Mouse (Mus musculus) forebrain, postnatal 0 days (tissue): ENCODE results near the gene Ndufb10. TPM values are rescaled to one million over a fixed set of nuclear protein-coding genes. Genes with fewer than 3 reads are reported as not detected.

Source experiments
- ATAC-seq: fragments of 200-750 bp; cut with Nextera tagmentation; 2 replicates; pipeline ENCODE4 v1.8.0; 2017; ENCODE audit warnings: mild to moderate bottlenecking, moderate library complexity
- DNase-seq: peaks from one replicate; pipeline ENCODE4 v3.0.0-alpha.2; 2015
- H3K27ac ChIP-seq: fragments of 300-500 bp; sonication (generic); 2 replicates; pipeline ENCODE4 v1.5.1; 2014; ENCODE audit warnings: low read depth, mild to moderate bottlenecking, antibody characterized with exemption, low read length, moderate library complexity, mixed read lengths
- H3K27me3 ChIP-seq: fragments of 300-500 bp; sonication (generic); 2 replicates; pipeline ENCODE4 v1.6.1; 2014; ENCODE audit warnings: mild to moderate bottlenecking, low read length, mixed read lengths; ENCODE audit not compliant: insufficient read depth
- H3K36me3 ChIP-seq: fragments of 300-500 bp; sonication (generic); 2 replicates; pipeline ENCODE4 v1.6.1; 2014; ENCODE audit warnings: mild to moderate bottlenecking, moderate library complexity; ENCODE audit not compliant: insufficient read depth
- H3K4me1 ChIP-seq: fragments of 300-500 bp; sonication (generic); 2 replicates; pipeline ENCODE4 v1.6.1; 2014; ENCODE audit warnings: antibody characterized with exemption; ENCODE audit not compliant: insufficient read depth
- H3K4me2 ChIP-seq: fragments of 300-500 bp; sonication (generic); 2 replicates; pipeline ENCODE4 v1.6.1; 2014; ENCODE audit warnings: low read depth, mild to moderate bottlenecking, moderate library complexity
- H3K4me3 ChIP-seq: fragments of 300-500 bp; sonication (generic); 2 replicates; pipeline ENCODE4 v1.5.1; 2014; ENCODE audit warnings: low read depth, low read length, mixed read lengths
- H3K9ac ChIP-seq: fragments of 300-500 bp; sonication (generic); 2 replicates; pipeline ENCODE4 v1.6.1; 2014; ENCODE audit warnings: mild to moderate bottlenecking
- H3K9me3 ChIP-seq: fragments of 300-500 bp; sonication (generic); 2 replicates; pipeline ENCODE4 v1.6.1; 2016; ENCODE audit warnings: low read length
- CTCF ChIP-seq: sonication (generic); IDR thresholded peaks from 2 replicates; pipeline ENCODE4 v1.5.1; 2016; ENCODE audit warnings: antibody characterized with exemption, control low read depth, low read depth
- WGBS: fragments of 180-500 bp; shearing (Covaris S2); extraction: QIAGEN DNeasy Blood & Tissue Kit; methylation state at CpG from one replicate; pipeline ENCODE4 v1.1.7; 2014; 5-methylcytosine and 5-hydroxymethylcytosine counted together
- polyA plus RNA-seq: library from polyadenylated mRNA; unstranded; fragments of >200 nt; fragmentation: Nextera tagmentation; extraction: Ambion mirVana; gene quantifications from 2 replicates; pipeline ENCODE4 v1.2.1, GENCODE M21; 2015
- total RNA-seq: library from RNA; depleted of rRNA; stranded (reverse); fragments of >200 nt; gene quantifications from 2 replicates; pipeline ENCODE4 v1.2.3, GENCODE M21; 2014; rRNA removed

Gene Ndufb10
- total and polyA plus RNA-seq, 2 experiments from 2014 or later = 151 to 312 TPM

DNA sequence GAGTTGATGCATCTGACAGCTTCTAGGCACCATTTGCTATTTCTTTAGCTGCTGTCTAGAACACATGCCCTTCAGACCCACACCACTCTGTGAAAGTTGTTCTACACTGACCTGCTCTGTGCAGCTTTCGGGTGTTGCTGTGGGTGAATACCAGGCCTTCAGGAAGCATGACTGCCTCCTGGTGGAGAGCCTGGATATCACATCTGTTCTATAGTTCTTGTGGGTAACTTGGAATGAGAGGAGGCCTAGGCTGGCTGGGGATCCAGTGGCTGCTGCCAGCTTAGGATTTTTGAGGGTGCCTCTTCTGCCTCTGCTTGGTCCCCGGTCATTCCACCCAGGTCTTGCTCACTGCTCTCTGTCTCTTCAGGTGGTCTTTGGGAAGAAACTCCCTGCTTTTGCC, 48.1 kb downstream of the Ndufb10 start:
- Histone ChIP-seq H3K9me3 (no peaks in the 10 kb centered on the region), H3K27ac (no peak overlapping the region), H3K9ac (no peak overlapping the region), H3K36me3 (peaks cover 46% of the 10 kb centered on the region), H3K4me2 (no peak overlapping the region), H3K4me1 (peaks cover under 1% of the 10 kb centered on the region; the same call in 1 of the 2 replicates), H3K27me3 (no peaks in the 10 kb centered on the region), H3K4me3 (no peak overlapping the region)
- TF ChIP-seq CTCF = peak; percentile 81
- 49% methylated on average over 2 of the region's 2 CpGs for WGBS
- DNase-seq (peak; percentile 72), ATAC-seq (peak; percentile 60)

DNA sequence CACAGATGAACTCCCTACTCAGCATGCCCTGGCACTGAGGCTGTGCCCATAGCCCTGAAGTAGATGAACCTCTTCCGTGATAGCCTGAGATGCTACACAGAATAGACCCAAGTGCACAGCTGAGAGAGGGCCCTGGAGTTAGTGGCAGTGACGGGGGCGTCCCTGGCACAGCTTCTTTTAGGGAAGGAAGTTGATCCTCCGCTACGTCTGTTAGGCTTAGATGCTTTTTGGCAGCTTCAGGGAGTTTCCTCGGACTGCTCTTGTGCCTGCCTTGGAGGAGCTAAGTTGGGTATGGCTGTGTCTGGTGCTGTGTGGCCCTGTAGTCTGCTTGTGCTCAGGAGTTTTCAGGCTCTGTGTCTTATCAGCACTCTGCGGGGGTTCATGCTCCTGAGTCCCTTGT, 50.0 kb downstream of the Ndufb10 start:
- ATAC-seq (no peak), DNase-seq (no peak)
- WGBS = 65% methylated on average over 7 of the region's 7 CpGs
- Histone ChIP-seq H3K4me1 (peaks cover 9% of the 10 kb centered on the region; the same call in 1 of the 2 replicates), H3K4me2 (no peak overlapping the region), H3K9me3 (no peaks in the 10 kb centered on the region), H3K9ac (no peak overlapping the region), H3K4me3 (no peak overlapping the region), H3K36me3 (peaks cover 27% of the 10 kb centered on the region), H3K27me3 (no peaks in the 10 kb centered on the region), H3K27ac (no peak overlapping the region)
- TF ChIP-seq CTCF = no peak

DNA sequence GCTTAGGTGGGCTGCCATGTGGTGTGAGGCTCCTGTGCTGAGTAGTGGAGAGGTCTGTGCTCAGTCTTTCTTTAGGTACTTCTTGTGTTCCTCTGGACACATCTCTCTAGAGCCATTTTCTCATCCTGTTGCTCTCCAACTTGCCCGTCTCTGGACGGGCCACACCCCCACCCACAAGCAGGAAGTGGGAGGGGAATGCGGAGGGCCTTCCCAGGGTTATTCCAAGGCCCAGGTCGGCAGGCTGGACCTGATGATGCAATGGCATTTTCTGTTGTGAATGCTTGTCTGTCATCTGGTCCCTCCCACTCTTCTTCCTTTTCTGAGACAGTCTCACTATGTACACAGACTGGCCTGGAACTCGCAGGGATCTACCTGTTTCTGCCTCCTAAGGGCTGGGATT, 52.1 kb downstream of the Ndufb10 start:
- H3K4me2 ChIP-seq = no peak overlapping the region

More for the DNA sequence above, 52.1 kb downstream of the Ndufb10 start:
- ATAC-seq (no peak), DNase-seq (no peak)
- Histone ChIP-seq H3K27ac (no peak overlapping the region), H3K27me3 (no peaks in the 10 kb centered on the region), H3K4me1 (peaks cover 15% of the 10 kb centered on the region), H3K9ac (no peak overlapping the region), H3K36me3 (peaks cover 7% of the 10 kb centered on the region), H3K4me3 (no peak overlapping the region), H3K9me3 (no peaks in the 10 kb centered on the region)
- TF ChIP-seq CTCF = no peak
- 37% methylated on average over 5 of the region's 5 CpGs for WGBS

Other genes starting within 250 kb of the Ndufb10 start
- 36.5 and 45.5 TPM in 2 replicates for gene Mlst8, start 245.4 kb downstream of the Ndufb10 start, total RNA-seq
- gene Mlst8, start 245.4 kb downstream of the Ndufb10 start, polyA plus RNA-seq = 23.9 and 28.2 TPM in 2 replicates
- 90.0 and 113 TPM in 2 replicates for gene Caskin1, start 235.9 kb downstream of the Ndufb10 start, total RNA-seq
- 14.9 and 25.3 TPM in 2 replicates for gene Caskin1, start 235.9 kb downstream of the Ndufb10 start, polyA plus RNA-seq
- 145 and 168 TPM in 2 replicates for gene Traf7, start 196.5 kb downstream of the Ndufb10 start, total RNA-seq
- gene Traf7, start 196.5 kb downstream of the Ndufb10 start, polyA plus RNA-seq = 81.4 and 82.0 TPM in 2 replicates
- gene Rab26, start 190.3 kb downstream of the Ndufb10 start, total RNA-seq = 5.0 and 7.1 TPM in 2 replicates
- gene Rab26, start 190.3 kb downstream of the Ndufb10 start, polyA plus RNA-seq = 10.1 and 12.4 TPM in 2 replicates
- gene Pkd1, start 174.6 kb downstream of the Ndufb10 start, total RNA-seq = 48.9 and 58.8 TPM in 2 replicates
- 4.9 and 8.9 TPM in 2 replicates for gene Pkd1, start 174.6 kb downstream of the Ndufb10 start, polyA plus RNA-seq
- gene Tsc2, start 91.8 kb downstream of the Ndufb10 start, total RNA-seq = 81.2 and 92.6 TPM in 2 replicates
- gene Tsc2, start 91.8 kb downstream of the Ndufb10 start, polyA plus RNA-seq = 44.2 and 56.2 TPM in 2 replicates
- gene Nthl1, start 91.8 kb downstream of the Ndufb10 start, total RNA-seq = 10.1 and 10.2 TPM in 2 replicates
- gene Nthl1, start 91.8 kb downstream of the Ndufb10 start, polyA plus RNA-seq = 8.6 and 9.8 TPM in 2 replicates
- 43.5 and 54.5 TPM in 2 replicates for gene Slc9a3r2, start 74.2 kb downstream of the Ndufb10 start, total RNA-seq
- 42.0 and 48.3 TPM in 2 replicates for gene Slc9a3r2, start 74.2 kb downstream of the Ndufb10 start, polyA plus RNA-seq
- not detected in 2 replicates for gene Npw, start 66.0 kb downstream of the Ndufb10 start, total RNA-seq
- gene Npw, start 66.0 kb downstream of the Ndufb10 start, polyA plus RNA-seq = 0.64 and 0.96 TPM in 2 replicates
- 31.2 and 41.5 TPM in 2 replicates for gene Zfp598, start 54.8 kb downstream of the Ndufb10 start, total RNA-seq
- gene Zfp598, start 54.8 kb downstream of the Ndufb10 start, polyA plus RNA-seq = 14.6 and 15.0 TPM in 2 replicates
- gene Syngr3, start 34.5 kb downstream of the Ndufb10 start, total RNA-seq = 218 and 221 TPM in 2 replicates
- 255 and 290 TPM in 2 replicates for gene Syngr3, start 34.5 kb downstream of the Ndufb10 start, polyA plus RNA-seq
- gene Gfer, start 28.3 kb downstream of the Ndufb10 start, total RNA-seq = 34.5 and 34.7 TPM in 2 replicates
- gene Gfer, start 28.3 kb downstream of the Ndufb10 start, polyA plus RNA-seq = 35.4 and 38.0 TPM in 2 replicates
- 3.8 and 4.5 TPM in 2 replicates for gene Noxo1, start 28.2 kb downstream of the Ndufb10 start, total RNA-seq
- gene Noxo1, start 28.2 kb downstream of the Ndufb10 start, polyA plus RNA-seq = 1.4 and 2.5 TPM in 2 replicates
- 39.0 and 59.2 TPM in 2 replicates for gene Tbl3, start 16.8 kb downstream of the Ndufb10 start, total RNA-seq
- gene Tbl3, start 16.8 kb downstream of the Ndufb10 start, polyA plus RNA-seq = 45.7 and 48.0 TPM in 2 replicates
- gene Rnf151, start 6.4 kb downstream of the Ndufb10 start, total RNA-seq = 0.69 TPM in 1 of 2 replicates, not detected in the other
- gene Rnf151, start 6.4 kb downstream of the Ndufb10 start, polyA plus RNA-seq = not detected in 2 replicates
- 2,317 and 3,198 TPM in 2 replicates for gene Rps2, start 6.4 kb downstream of the Ndufb10 start, total RNA-seq
- 884 and 936 TPM in 2 replicates for gene Rps2, start 6.4 kb downstream of the Ndufb10 start, polyA plus RNA-seq
- gene Rpl3l, start 3.3 kb upstream of the Ndufb10 start, total RNA-seq = not detected in 2 replicates
- gene Rpl3l, start 3.3 kb upstream of the Ndufb10 start, polyA plus RNA-seq = 0.34 TPM in 1 of 2 replicates, not detected in the other
- gene Msrb1, start 12.2 kb upstream of the Ndufb10 start, total RNA-seq = 19.3 and 27.4 TPM in 2 replicates
- gene Msrb1, start 12.2 kb upstream of the Ndufb10 start, polyA plus RNA-seq = 28.4 and 28.6 TPM in 2 replicates
- 0.57 TPM in 1 of 2 replicates, not detected in the other for gene Hs3st6, start 28.5 kb upstream of the Ndufb10 start, total RNA-seq
- 0.45 and 0.53 TPM in 2 replicates for gene Hs3st6, start 28.5 kb upstream of the Ndufb10 start, polyA plus RNA-seq
- not detected in 2 replicates for gene Meiob, start 79.8 kb upstream of the Ndufb10 start, total RNA-seq
- 0.08 and 0.15 TPM in 2 replicates for gene Meiob, start 79.8 kb upstream of the Ndufb10 start, polyA plus RNA-seq
- 62.0 and 62.8 TPM in 2 replicates for gene Hagh, start 115.7 kb upstream of the Ndufb10 start, total RNA-seq
- gene Hagh, start 115.7 kb upstream of the Ndufb10 start, polyA plus RNA-seq = 61.6 and 66.6 TPM in 2 replicates
- gene Fahd1, start 125.9 kb upstream of the Ndufb10 start, total RNA-seq = 15.1 and 16.6 TPM in 2 replicates
- gene Fahd1, start 125.9 kb upstream of the Ndufb10 start, polyA plus RNA-seq = 13.5 and 15.6 TPM in 2 replicates
- 0.48 TPM in 1 of 2 replicates, not detected in the other for gene Igfals, start 141.5 kb upstream of the Ndufb10 start, total RNA-seq
- 0.18 TPM in 1 of 2 replicates, not detected in the other for gene Igfals, start 141.5 kb upstream of the Ndufb10 start, polyA plus RNA-seq
- gene Nubp2, start 161.9 kb upstream of the Ndufb10 start, total RNA-seq = 40.5 and 50.6 TPM in 2 replicates
- gene Nubp2, start 161.9 kb upstream of the Ndufb10 start, polyA plus RNA-seq = 67.3 and 80.1 TPM in 2 replicates
- 75.7 and 91.0 TPM in 2 replicates for gene Spsb3, start 162.2 kb upstream of the Ndufb10 start, total RNA-seq
- gene Spsb3, start 162.2 kb upstream of the Ndufb10 start, polyA plus RNA-seq = 89.8 and 97.8 TPM in 2 replicates
- gene Eme2, start 170.6 kb upstream of the Ndufb10 start, total RNA-seq = 35.6 and 36.6 TPM in 2 replicates
- gene Eme2, start 170.6 kb upstream of the Ndufb10 start, polyA plus RNA-seq = 14.7 and 17.9 TPM in 2 replicates
- gene Mrps34, start 170.6 kb upstream of the Ndufb10 start, total RNA-seq = 39.5 and 45.5 TPM in 2 replicates
- 128 and 138 TPM in 2 replicates for gene Mrps34, start 170.6 kb upstream of the Ndufb10 start, polyA plus RNA-seq
- gene Nme3, start 172.0 kb upstream of the Ndufb10 start, total RNA-seq = 60.1 and 75.7 TPM in 2 replicates
- 74.7 and 81.0 TPM in 2 replicates for gene Nme3, start 172.0 kb upstream of the Ndufb10 start, polyA plus RNA-seq
- 128 and 151 TPM in 2 replicates for gene Mapk8ip3, start 212.5 kb upstream of the Ndufb10 start, total RNA-seq
- 50.3 and 65.1 TPM in 2 replicates for gene Mapk8ip3, start 212.5 kb upstream of the Ndufb10 start, polyA plus RNA-seq
- gene Jpt2, start 236.2 kb upstream of the Ndufb10 start, total RNA-seq = 52.3 and 64.7 TPM in 2 replicates
- gene Jpt2, start 236.2 kb upstream of the Ndufb10 start, polyA plus RNA-seq = 46.2 and 58.4 TPM in 2 replicates